Mouse (Mus musculus): Measurements from ENCODE around the gene 1700029P11Rik. TPM values are rescaled to one million over a fixed set of nuclear protein-coding genes. Genes with fewer than 3 reads are reported as not detected.

1700029P11Rik gene
- total RNA-seq, 1 experiment from 2014 or later = not detected

DNA sequence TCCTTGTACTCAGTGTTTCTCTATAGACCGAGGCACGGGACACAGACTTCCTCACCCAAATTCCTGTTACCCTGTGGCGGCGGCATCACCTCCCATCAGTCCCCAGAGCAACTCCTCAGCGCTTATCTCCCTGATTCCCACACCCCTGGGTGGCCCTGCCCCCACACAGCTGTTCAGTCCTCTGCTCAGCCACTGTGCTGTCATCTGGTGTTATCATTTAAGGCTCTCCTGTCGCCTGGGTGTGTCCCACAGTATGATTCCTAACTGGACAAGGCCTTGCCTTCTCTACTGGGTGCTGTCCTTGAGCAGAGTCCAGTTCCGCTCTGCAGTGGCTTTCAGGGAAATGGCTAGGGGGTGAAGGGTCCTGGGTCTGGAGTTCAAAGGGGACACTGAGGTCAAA is 10.2 kb downstream of the 1700029P11Rik start:
- ATAC-seq (replicated peaks; ENCODE audit: low read depth, poor library complexity, severe bottlenecking) = peak; percentile 65

DNA sequence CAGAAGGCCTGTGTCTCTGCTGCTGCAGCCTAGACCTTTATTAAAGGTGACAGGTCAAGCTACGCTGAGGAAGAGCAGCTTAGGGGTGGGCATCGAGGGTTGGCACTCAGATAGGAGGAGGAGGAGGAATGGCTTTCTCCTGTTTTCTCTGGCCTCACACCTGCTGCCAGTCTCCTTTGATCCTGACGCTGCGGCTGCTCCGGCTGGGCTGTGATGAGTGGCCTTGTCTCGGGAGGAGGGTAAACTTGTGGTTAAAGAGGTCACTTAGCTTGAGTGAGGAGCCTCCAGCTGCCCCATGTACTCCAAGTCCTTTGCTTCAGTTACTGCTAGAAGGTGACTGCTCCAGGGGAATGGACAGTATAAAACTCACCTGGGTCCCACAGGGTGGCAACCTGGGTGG is 13.7 kb downstream of the 1700029P11Rik start:
- ATAC-seq (replicated peaks; ENCODE audit: low read depth, poor library complexity, severe bottlenecking) = no peak

DNA sequence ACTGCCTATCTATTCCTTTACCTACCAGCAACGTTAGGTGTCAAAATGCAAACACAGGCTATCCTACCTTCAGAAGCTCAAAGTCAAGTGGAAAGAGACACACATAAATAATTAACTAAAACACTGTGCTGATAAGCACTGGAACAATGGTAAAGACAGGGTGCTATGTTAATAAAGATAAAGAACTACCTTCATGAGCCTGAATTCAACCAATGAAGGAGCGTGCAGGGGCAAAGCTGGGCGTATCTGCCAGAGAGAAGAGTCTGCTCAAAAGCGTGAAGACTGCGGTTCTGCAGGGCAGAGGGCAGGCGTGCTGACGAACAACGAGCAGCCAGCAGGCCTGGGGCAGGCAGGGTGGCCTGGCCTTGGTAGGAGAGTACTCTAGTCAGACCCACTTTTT is 23.9 kb downstream of the 1700029P11Rik start:
- ATAC-seq (replicated peaks; ENCODE audit: low read depth, poor library complexity, severe bottlenecking) = no peak

DNA sequence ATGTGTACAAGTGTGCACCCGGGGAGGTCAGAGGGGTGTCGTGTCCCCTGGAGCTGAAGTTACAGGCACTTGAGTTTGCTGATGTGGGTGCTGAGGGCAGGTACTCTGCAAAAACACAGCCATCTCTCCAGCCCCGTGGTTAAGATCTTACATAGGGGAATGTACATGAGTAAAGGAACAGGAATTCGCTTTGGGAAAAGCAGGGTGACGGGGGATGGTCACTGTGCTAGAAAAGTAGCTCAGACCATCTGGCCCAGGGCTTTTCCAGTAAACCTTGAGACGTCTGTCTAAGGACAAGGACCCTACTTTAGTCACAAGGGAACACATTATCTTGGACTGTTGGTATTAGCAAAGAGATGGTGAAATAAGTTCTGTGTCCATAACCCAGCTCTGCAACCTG is 31.6 kb downstream of the 1700029P11Rik start:
- ATAC-seq (replicated peaks; ENCODE audit: low read depth, poor library complexity, severe bottlenecking) = no peak

DNA sequence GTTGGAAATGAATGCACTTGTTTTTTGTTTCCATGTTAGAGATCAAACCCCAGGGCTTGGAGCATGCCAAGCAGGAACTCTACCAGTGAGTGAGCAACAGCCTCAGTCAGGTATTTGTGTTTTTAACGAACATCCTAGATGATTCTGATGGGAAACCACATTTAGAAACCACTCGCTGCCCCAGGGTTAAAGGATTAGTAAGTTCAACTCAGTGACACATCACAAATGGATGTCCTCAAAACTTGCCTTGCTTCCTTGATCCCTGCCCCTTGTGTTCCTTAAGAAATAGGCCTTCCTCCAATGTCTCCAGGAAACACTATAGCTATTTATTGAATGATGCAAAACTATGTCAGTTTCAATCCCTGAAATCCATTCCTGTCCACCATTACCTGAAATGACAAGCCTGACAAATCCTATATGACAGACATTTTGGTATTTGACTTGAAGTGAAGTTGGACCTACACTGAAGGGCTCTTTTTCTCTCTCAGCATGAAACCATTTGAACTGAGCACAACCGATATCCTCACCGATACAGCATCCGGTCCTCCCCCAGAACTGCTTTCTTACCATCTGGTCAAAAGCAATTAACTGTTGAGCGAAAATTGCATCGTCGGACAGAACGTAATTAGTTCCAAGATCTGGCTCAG is 34.5 kb downstream of the 1700029P11Rik start:
- no peak for ATAC-seq (replicated peaks; ENCODE audit: low read depth, poor library complexity, severe bottlenecking)

DNA sequence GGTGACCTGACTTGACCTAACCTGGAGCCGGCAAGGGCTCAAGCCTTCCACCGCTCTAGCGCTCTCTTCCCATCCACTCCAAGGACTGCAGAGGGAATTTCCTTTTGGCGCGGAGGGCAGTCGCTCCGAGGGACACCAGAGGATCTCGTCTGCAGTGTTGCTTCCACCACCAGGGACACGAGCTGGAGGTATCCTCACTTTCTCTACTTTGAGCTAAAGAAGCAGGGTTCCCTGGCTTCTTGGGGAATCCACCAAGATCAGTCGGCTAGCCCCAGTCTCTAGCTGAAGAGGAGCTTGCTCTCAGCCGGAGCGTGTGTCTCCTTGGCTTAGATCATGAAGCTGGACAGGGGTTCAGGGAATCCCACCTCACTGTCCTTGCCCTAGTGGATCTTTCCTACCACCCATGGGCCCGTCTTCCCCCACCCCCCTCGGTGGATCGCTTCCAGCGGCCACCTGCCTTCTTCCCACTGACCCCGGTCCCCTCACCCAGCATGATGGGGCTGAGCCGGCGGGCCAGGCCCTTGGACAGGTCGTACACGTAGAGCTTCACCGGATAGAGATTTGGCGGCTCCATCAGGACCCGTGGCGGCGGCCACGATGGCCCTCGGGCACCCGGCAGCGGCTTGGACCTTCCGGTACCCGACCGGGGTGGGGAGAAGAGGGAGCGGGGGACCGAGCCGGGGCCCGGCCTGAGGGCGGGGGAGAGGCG is 35.2 kb downstream of the 1700029P11Rik start:
- no peak for ATAC-seq (replicated peaks; ENCODE audit: low read depth, poor library complexity, severe bottlenecking)

DNA sequence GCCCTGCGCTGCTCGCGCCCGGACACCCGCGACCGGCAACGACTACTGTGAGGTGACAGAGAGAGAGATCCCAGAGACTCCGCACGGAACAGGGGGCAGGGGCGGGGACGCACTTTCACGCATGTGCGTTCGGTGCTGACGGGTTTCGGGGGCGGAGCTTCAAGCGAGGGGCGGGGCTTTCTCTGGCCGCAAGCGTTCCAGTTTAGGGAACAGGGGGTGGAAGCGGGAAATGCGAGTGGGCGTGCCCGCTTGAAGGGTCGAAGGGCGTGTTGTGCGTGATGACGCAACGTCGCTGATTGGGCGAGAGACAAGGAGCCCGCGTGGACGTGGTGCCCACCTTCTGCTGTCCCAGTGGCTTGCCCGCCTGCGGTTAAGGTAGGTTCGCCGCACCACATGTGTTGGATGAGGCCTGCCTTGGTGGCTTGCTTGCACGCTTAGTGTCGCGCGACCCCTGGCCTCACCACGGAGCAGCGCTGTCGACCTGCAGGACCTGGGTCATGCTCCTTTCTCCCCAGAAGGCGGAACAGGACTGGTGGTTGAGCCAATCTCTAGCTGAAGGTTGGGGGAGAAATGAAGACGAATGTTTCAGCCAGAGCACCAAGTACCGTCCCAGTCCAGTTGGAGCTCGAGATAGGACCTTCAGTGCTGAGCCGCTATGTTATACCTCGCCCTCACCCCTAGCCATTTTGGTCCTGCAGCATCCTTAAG is 35.9 kb downstream of the 1700029P11Rik start:
- ATAC-seq (replicated peaks; ENCODE audit: low read depth, poor library complexity, severe bottlenecking) = peak; percentile 94

DNA sequence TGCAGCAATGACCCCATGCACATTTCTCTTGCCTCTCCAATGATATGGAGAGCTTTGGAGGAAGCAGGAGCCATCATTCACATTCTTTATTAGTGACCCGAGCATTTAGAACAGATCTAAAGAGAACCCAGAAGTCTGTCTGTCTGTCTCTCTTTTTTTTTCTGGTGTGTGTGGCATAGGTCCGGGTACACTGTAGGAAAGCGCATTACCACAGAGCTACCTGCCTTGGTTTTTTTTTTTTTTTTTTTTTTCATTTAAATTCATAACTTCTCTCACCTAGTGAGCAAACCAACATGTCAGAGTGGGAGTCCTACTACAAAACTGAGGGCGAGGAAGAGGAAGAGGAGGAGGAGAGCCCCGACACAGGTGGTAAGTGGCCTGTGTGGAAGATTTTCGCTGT is 36.5 kb downstream of the 1700029P11Rik start:
- ATAC-seq (replicated peaks; ENCODE audit: low read depth, poor library complexity, severe bottlenecking) = no peak

DNA sequence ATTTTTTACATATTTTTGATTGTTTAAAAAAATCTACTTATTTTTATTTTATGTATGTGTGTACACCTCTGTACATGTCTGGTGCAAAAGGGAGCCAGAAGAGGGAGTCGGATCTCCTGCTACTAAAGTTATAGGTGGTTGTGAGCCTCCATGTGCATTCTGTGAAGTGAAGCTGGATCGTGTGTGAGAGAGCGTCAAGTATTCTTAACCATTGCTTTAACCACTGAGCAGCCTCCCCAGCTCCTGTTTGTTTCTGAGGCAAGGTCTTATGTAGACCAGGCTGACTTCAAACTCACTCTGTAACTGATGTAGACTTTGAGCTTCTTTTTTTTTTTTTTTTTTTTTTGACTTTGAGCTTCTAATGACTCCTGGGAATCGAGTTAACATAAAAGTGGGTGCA is 37.1 kb downstream of the 1700029P11Rik start:
- ATAC-seq (replicated peaks; ENCODE audit: low read depth, poor library complexity, severe bottlenecking) = no peak

DNA sequence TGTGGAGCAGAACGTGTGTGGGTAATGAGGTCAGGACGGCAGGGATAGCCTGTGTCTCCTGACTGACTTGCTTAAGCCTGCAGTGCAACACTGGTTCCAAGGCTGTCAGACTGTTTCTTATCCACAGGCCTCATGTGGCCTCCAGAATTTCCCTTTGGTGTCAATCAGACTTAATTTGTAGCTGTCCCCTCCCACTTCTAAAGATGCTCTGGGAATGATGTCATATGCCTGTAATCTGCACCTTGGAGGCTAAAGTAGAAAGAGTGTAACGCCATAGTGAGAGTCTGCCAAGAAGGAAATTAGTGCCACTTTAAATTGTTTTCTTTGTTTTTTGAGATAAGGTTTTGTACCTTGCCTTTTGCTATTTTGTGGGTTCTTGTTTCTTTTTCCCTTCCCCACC is 38.9 kb downstream of the 1700029P11Rik start:
- ATAC-seq (replicated peaks; ENCODE audit: low read depth, poor library complexity, severe bottlenecking) = no peak

DNA sequence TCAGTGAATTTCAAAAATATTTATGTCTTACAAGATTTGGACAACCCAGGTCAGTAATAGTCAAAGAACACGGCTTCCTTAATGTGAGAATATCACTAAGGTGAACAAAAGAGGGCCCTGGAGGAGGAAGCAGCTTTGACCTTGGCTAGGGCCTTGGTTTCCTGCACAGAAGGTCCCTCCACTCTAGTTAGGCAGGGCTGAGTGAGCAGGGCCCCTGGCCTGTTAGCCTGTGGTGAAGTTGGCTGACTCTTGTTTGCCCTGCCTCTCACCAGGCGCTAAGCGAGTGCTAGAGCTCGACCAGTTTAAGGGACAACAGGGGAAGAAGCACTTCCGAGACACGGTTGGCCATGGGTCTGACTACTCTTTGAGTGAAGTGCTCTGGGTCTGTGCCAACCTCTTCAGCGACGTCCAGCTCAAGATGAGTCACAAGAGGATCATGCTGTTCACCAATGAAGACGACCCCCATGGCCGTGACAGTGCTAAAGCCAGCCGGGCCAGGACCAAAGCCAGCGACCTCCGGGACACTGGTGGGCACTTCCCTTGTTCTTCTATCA is 42.3 kb downstream of the 1700029P11Rik start:
- 0 out of 2 replicates have a peak, but pooled peaks have one; percentile 42 for ATAC-seq (replicated peaks; ENCODE audit: low read depth, poor library complexity, severe bottlenecking)

DNA sequence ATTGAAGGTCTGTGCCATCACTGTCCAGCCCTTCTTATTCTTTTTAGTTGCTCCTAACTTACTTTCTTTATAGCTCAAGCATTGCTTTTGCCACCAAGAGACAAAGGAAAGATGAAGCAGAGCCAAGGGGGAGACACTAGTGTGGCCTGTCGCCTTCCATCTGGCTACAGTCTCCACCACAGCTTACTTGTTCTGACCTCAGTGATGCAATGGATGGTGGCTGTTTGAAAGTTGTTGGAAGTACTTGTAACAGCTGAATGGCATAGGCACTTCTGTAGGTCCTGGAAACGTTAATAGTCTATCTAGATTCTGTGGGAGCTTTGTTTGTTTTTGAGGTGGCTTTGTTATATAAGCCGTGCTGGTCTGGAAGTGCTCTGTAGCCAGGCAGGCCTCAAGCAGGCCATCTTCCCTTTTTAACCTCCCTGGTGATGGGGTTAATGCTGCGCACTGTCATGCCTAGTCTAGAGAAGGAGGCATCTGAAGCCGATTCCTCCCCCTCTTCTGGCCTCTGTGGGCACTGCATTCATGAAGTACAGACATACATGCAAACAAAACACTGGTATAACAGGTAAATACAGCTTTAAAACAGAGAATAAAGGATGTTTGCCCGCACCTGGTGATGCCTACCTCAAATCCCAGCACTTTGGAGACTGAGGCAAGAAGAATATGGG is 43.8 kb downstream of the 1700029P11Rik start:
- ATAC-seq (replicated peaks; ENCODE audit: low read depth, poor library complexity, severe bottlenecking) = no peak

DNA sequence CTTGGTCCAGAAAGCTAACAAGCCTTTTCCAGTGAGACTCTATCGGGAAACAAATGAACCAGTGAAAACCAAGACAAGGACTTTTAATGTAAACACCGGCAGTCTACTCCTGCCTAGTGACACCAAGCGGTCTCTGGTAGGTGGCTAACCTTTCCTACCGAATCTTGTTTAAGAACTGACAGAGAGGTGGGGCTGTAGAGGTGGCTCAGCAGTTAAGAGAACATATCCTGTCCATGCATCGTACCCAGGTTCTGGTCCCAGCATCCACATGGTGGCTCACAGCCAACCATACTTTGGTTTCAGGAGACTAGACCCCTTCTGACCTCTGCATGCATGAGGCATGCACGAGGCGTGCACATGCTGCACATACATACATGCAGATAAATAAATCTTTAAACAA is 46.9 kb downstream of the 1700029P11Rik start:
- no peak for ATAC-seq (replicated peaks; ENCODE audit: low read depth, poor library complexity, severe bottlenecking)

DNA sequence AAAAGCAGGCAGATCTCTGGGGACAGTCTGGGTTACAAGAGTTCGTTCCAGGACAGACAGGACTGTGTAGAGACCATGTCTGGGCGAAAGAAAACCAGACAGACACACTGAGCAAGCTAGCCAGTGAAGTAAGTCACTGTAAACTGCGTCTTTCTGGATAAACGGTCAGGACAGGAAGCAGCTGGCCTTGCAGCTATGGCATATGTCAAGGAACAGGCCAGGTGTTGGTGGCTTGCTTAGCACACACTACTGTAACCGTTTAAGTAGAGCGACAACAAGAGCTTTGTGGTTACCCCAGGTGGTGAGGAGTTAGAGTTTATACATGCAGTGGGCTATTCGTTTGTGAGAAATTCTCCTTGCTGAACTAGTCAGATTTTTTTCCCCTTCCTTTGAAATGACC is 47.4 kb downstream of the 1700029P11Rik start:
- ATAC-seq (replicated peaks; ENCODE audit: low read depth, poor library complexity, severe bottlenecking) = 0 out of 2 replicates have a peak, but pooled peaks have one; percentile 15

Other genes starting within 250 kb of the 1700029P11Rik start
- 27.9 and 31.5 TPM in 2 replicates for gene Zc3h7b, start 235.5 kb upstream of the 1700029P11Rik start, total RNA-seq (2017)
- 113 and 121 TPM in 2 replicates for gene Rangap1, start 235.0 kb upstream of the 1700029P11Rik start, total RNA-seq (2017)
- gene Tef, start 178.1 kb upstream of the 1700029P11Rik start, total RNA-seq (2017) = 11.3 and 20.6 TPM in 2 replicates
- 26.1 and 27.0 TPM in 2 replicates for gene Tob2, start 121.7 kb upstream of the 1700029P11Rik start, total RNA-seq (2017)
- gene Phf5a, start 108.6 kb upstream of the 1700029P11Rik start, total RNA-seq (2017) = 65.8 and 125 TPM in 2 replicates
- 132 and 149 TPM in 2 replicates for gene Aco2, start 108.2 kb upstream of the 1700029P11Rik start, total RNA-seq (2017)
- gene Polr3h, start 54.3 kb upstream of the 1700029P11Rik start, total RNA-seq (2017) = 52.6 and 64.6 TPM in 2 replicates
- not detected in 2 replicates for gene Csdc2, start 43.8 kb upstream of the 1700029P11Rik start, total RNA-seq (2017)
- 15.1 and 17.1 TPM in 2 replicates for gene Pmm1, start 19.6 kb upstream of the 1700029P11Rik start, total RNA-seq (2017)
- gene Xrcc6, start 7.3 kb downstream of the 1700029P11Rik start, total RNA-seq (2017) = 409 and 444 TPM in 2 replicates
- 12.2 and 13.6 TPM in 2 replicates for gene Desi1, start 53.3 kb downstream of the 1700029P11Rik start, total RNA-seq (2017)
- 197 and 206 TPM in 2 replicates for gene Snu13, start 67.1 kb downstream of the 1700029P11Rik start, total RNA-seq (2017)
- gene 4930407I10Rik, start 78.6 kb downstream of the 1700029P11Rik start, total RNA-seq (2017) = not detected in 2 replicates
- gene Mei1, start 89.5 kb downstream of the 1700029P11Rik start, total RNA-seq (2017) = not detected in 2 replicates
- gene Ccdc134, start 147.4 kb downstream of the 1700029P11Rik start, total RNA-seq (2017) = 8.8 and 18.0 TPM in 2 replicates
- 42.8 and 64.3 TPM in 2 replicates for gene Srebf2, start 166.6 kb downstream of the 1700029P11Rik start, total RNA-seq (2017)
- gene Shisa8, start 232.3 kb downstream of the 1700029P11Rik start, total RNA-seq (2017) = 3.1 and 4.8 TPM in 2 replicates
- gene Tnfrsf13c, start 243.8 kb downstream of the 1700029P11Rik start, total RNA-seq (2017) = 2.7 and 5.9 TPM in 2 replicates